Mouse (Mus musculus) small intestine, adult 2 months (tissue): ENCODE measurements around the gene Hnrnpul1.

ENCODE experiments used
- CTCF ChIP-seq: fragments of 200-500 bp; IDR thresholded peaks from 2 replicates; pipeline ENCODE4 v1.5.1; 2012; ENCODE audit warnings: low read depth, mild to moderate bottlenecking, control low read depth, inconsistent platforms, low read length, moderate library complexity, mixed read lengths; ENCODE audit not compliant: insufficient replicate concordance, insufficient read length; ENCODE audit errors: extremely low read depth
- POLR2A ChIP-seq: fragments of 200-500 bp; IDR thresholded peaks from 2 replicates; pipeline ENCODE4 v1.6.1; 2012; ENCODE audit warnings: low read depth, mild to moderate bottlenecking, control low read depth, inconsistent platforms, low read length, moderate library complexity

- no peak for TF ChIP-seq POLR2A
- no peak for TF ChIP-seq CTCF
Observed at GRCm38 (mm10) chr7:25780753-25781152, 26.2 kb upstream of the Hnrnpul1 start.
